Mouse (Mus musculus): ENCODE results near the gene Aup1. TPM values are rescaled to one million over a fixed set of nuclear protein-coding genes. Genes with fewer than 3 reads are reported as not detected.

Aup1 gene
- polyA plus RNA-seq (2014; fragmentation: Nextera tagmentation; extraction: Ambion mirVana), result 112 TPM in 2 replicates

- no peaks in the 10 kb centered on the region for H3K27me3 ChIP-seq (ENCODE audit: control insufficient read depth, insufficient read depth, low read length)
- no peaks in the 10 kb centered on the region for H3K36me3 ChIP-seq (ENCODE audit: control insufficient read depth, insufficient read depth, low read length)
- peak within 1 kb of the TSS; percentile 88 for H3K27ac ChIP-seq (ENCODE audit: low read depth, low read length)
- DNase-seq (ENCODE audit: low spot score) (peak; percentile 99), ATAC-seq (ENCODE audit: low FRiP score) (peak; percentile 96)
- H3K4me3 ChIP-seq (ENCODE audit: low read depth, low read length), result peak within 1 kb of the TSS; percentile 100
- H3K4me2 ChIP-seq (replicated peaks; ENCODE audit: low read depth, low read length), result peak within 1 kb of the TSS; percentile 87
- H3K4me1 ChIP-seq (replicated peaks; ENCODE audit: control insufficient read depth, insufficient read depth, low read length), result peaks cover 14% of the 10 kb centered on the region; the same call in 1 of the 2 replicates
- H3K9me3 ChIP-seq (ENCODE audit: control insufficient read depth, low read length), result no peaks in the 10 kb centered on the region
- WGBS, result under 1% methylated on average over 63 of the region's 64 CpGs
- peak within 1 kb of the TSS; percentile 91 for H3K9ac ChIP-seq (ENCODE audit: low read depth, low read length)
These were observed at the start of gene Aup1 for GRCm38 (mm10) chr6:83054074-83054851. Aup1 (plus strand) TSS chr6:83054521.

- no peaks in the 10 kb centered on the region for H3K36me3 ChIP-seq (ENCODE audit: control insufficient read depth, insufficient read depth, low read length)
- no peak for ATAC-seq (ENCODE audit: low FRiP score)
- no peak overlapping the region for H3K27ac ChIP-seq (ENCODE audit: low read depth, low read length)
- no peaks in the 10 kb centered on the region for H3K4me1 ChIP-seq (replicated peaks; ENCODE audit: control insufficient read depth, insufficient read depth, low read length)
- H3K27me3 ChIP-seq (ENCODE audit: control insufficient read depth, insufficient read depth, low read length), result no peaks in the 10 kb centered on the region
- H3K4me3 ChIP-seq (ENCODE audit: low read depth, low read length), result no peak overlapping the region
- H3K4me2 ChIP-seq (replicated peaks; ENCODE audit: low read depth, low read length), result no peak overlapping the region
- 55% methylated on average over 7 of the region's 7 CpGs for WGBS
- no peak for DNase-seq (ENCODE audit: low spot score)
- H3K9ac ChIP-seq (ENCODE audit: low read depth, low read length), result no peak overlapping the region
- no peaks in the 10 kb centered on the region for H3K9me3 ChIP-seq (ENCODE audit: control insufficient read depth, low read length)
These were observed 49.4 kb upstream of the Aup1 start for GRCm38 (mm10) chr6:83004872-83005271.

- 83% methylated on average over 10 of the region's 10 CpGs for whole genome bisulfite sequencing
- ATAC-seq (ENCODE audit: low FRiP score), result no peak
These were observed 48.8 kb upstream of the Aup1 start for GRCm38 (mm10) chr6:83005444-83006011.

GRCm38 (mm10) chr6:83006114-83006513 is 48.2 kb upstream of the Aup1 start:
- H3K27me3 ChIP-seq (ENCODE audit: control insufficient read depth, insufficient read depth, low read length), result no peaks in the 10 kb centered on the region
- H3K27ac ChIP-seq (ENCODE audit: low read depth, low read length), result no peak overlapping the region
- no peaks in the 10 kb centered on the region for H3K4me1 ChIP-seq (replicated peaks; ENCODE audit: control insufficient read depth, insufficient read depth, low read length)
- ATAC-seq (ENCODE audit: low FRiP score), result no peak
- H3K4me3 ChIP-seq (ENCODE audit: low read depth, low read length), result no peak overlapping the region
- H3K36me3 ChIP-seq (ENCODE audit: control insufficient read depth, insufficient read depth, low read length), result no peaks in the 10 kb centered on the region
- WGBS, result 88% methylated on average over 6 of the region's 6 CpGs
- H3K9me3 ChIP-seq (ENCODE audit: control insufficient read depth, low read length), result no peaks in the 10 kb centered on the region
- DNase-seq (ENCODE audit: low spot score), result no peak
- H3K4me2 ChIP-seq (replicated peaks; ENCODE audit: low read depth, low read length), result no peak overlapping the region
- no peak overlapping the region for H3K9ac ChIP-seq (ENCODE audit: low read depth, low read length)

More at GRCm38 (mm10) chr6:83005444-83006011, 48.8 kb upstream of the Aup1 start:
- Histone ChIP-seq H3K36me3 (ENCODE audit: control insufficient read depth, insufficient read depth, low read length) (no peaks in the 10 kb centered on the region), H3K4me3 (ENCODE audit: low read depth, low read length) (no peak overlapping the region), H3K9me3 (ENCODE audit: control insufficient read depth, low read length) (no peaks in the 10 kb centered on the region), H3K9ac (ENCODE audit: low read depth, low read length) (no peak overlapping the region), H3K27ac (ENCODE audit: low read depth, low read length) (no peak overlapping the region), H3K4me2 (replicated peaks; ENCODE audit: low read depth, low read length) (no peak overlapping the region), H3K4me1 (replicated peaks; ENCODE audit: control insufficient read depth, insufficient read depth, low read length) (no peaks in the 10 kb centered on the region), H3K27me3 (ENCODE audit: control insufficient read depth, insufficient read depth, low read length) (no peaks in the 10 kb centered on the region)
- DNase-seq (ENCODE audit: low spot score), result no peak

GRCm38 (mm10) chr6:83008659-83009058 is 45.7 kb upstream of the Aup1 start:
- H3K4me2 ChIP-seq (replicated peaks; ENCODE audit: low read depth, low read length), result no peak overlapping the region
- no peaks in the 10 kb centered on the region for H3K4me1 ChIP-seq (replicated peaks; ENCODE audit: control insufficient read depth, insufficient read depth, low read length)
- H3K9ac ChIP-seq (ENCODE audit: low read depth, low read length), result no peak overlapping the region
- H3K27ac ChIP-seq (ENCODE audit: low read depth, low read length), result no peak overlapping the region
- no peak for ATAC-seq (ENCODE audit: low FRiP score)
- DNase-seq (ENCODE audit: low spot score), result no peak
- no peaks in the 10 kb centered on the region for H3K9me3 ChIP-seq (ENCODE audit: control insufficient read depth, low read length)
- WGBS, result 59% methylated on average over 3 of the region's 3 CpGs
- no peaks in the 10 kb centered on the region for H3K27me3 ChIP-seq (ENCODE audit: control insufficient read depth, insufficient read depth, low read length)
- H3K36me3 ChIP-seq (ENCODE audit: control insufficient read depth, insufficient read depth, low read length), result no peaks in the 10 kb centered on the region
- H3K4me3 ChIP-seq (ENCODE audit: low read depth, low read length), result no peak overlapping the region

- no peaks in the 10 kb centered on the region for H3K9me3 ChIP-seq (ENCODE audit: control insufficient read depth, low read length)
- no peak overlapping the region for H3K4me3 ChIP-seq (ENCODE audit: low read depth, low read length)
- H3K27me3 ChIP-seq (ENCODE audit: control insufficient read depth, insufficient read depth, low read length), result no peaks in the 10 kb centered on the region
- H3K36me3 ChIP-seq (ENCODE audit: control insufficient read depth, insufficient read depth, low read length), result no peaks in the 10 kb centered on the region
- H3K4me1 ChIP-seq (replicated peaks; ENCODE audit: control insufficient read depth, insufficient read depth, low read length), result no peaks in the 10 kb centered on the region
- DNase-seq (ENCODE audit: low spot score) (no peak), ATAC-seq (ENCODE audit: low FRiP score) (no peak)
- H3K27ac ChIP-seq (ENCODE audit: low read depth, low read length), result no peak overlapping the region
- H3K9ac ChIP-seq (ENCODE audit: low read depth, low read length), result no peak overlapping the region
- H3K4me2 ChIP-seq (replicated peaks; ENCODE audit: low read depth, low read length), result no peak overlapping the region
- WGBS, result 78% methylated on average over 7 of the region's 7 CpGs
These were observed 44.3 kb upstream of the Aup1 start for GRCm38 (mm10) chr6:83010010-83010409.

- no peak overlapping the region for H3K4me2 ChIP-seq (replicated peaks; ENCODE audit: low read depth, low read length)
- no peak overlapping the region for H3K27ac ChIP-seq (ENCODE audit: low read depth, low read length)
- DNase-seq (ENCODE audit: low spot score), result no peak
- H3K27me3 ChIP-seq (ENCODE audit: control insufficient read depth, insufficient read depth, low read length), result no peaks in the 10 kb centered on the region
- no peak overlapping the region for H3K9ac ChIP-seq (ENCODE audit: low read depth, low read length)
- no peak overlapping the region for H3K4me3 ChIP-seq (ENCODE audit: low read depth, low read length)
- no peaks in the 10 kb centered on the region for H3K4me1 ChIP-seq (replicated peaks; ENCODE audit: control insufficient read depth, insufficient read depth, low read length)
- ATAC-seq (ENCODE audit: low FRiP score), result no peak
- H3K9me3 ChIP-seq (ENCODE audit: control insufficient read depth, low read length), result no peaks in the 10 kb centered on the region
- no peaks in the 10 kb centered on the region for H3K36me3 ChIP-seq (ENCODE audit: control insufficient read depth, insufficient read depth, low read length)
- WGBS, result 85% methylated on average over 7 of the region's 7 CpGs
These were observed 43.1 kb upstream of the Aup1 start for GRCm38 (mm10) chr6:83011255-83011654.

GRCm38 (mm10) chr6:83011756-83012155 is 42.6 kb upstream of the Aup1 start:
- no peaks in the 10 kb centered on the region for H3K27me3 ChIP-seq (ENCODE audit: control insufficient read depth, insufficient read depth, low read length)

GRCm38 (mm10) chr6:83013444-83013843 is 40.9 kb upstream of the Aup1 start:
- Histone ChIP-seq H3K4me3 (ENCODE audit: low read depth, low read length) (no peak overlapping the region), H3K9me3 (ENCODE audit: control insufficient read depth, low read length) (no peaks in the 10 kb centered on the region), H3K27ac (ENCODE audit: low read depth, low read length) (no peak overlapping the region), H3K27me3 (ENCODE audit: control insufficient read depth, insufficient read depth, low read length) (no peaks in the 10 kb centered on the region), H3K4me1 (replicated peaks; ENCODE audit: control insufficient read depth, insufficient read depth, low read length) (no peaks in the 10 kb centered on the region), H3K4me2 (replicated peaks; ENCODE audit: low read depth, low read length) (no peak overlapping the region), H3K9ac (ENCODE audit: low read depth, low read length) (no peak overlapping the region), H3K36me3 (ENCODE audit: control insufficient read depth, insufficient read depth, low read length) (no peaks in the 10 kb centered on the region)
- 81% methylated on average over 5 of the region's 5 CpGs for WGBS
- no peak for ATAC-seq (ENCODE audit: low FRiP score)
- no peak for DNase-seq (ENCODE audit: low spot score)

More at GRCm38 (mm10) chr6:83011756-83012155, 42.6 kb upstream of the Aup1 start:
- H3K4me1 ChIP-seq (replicated peaks; ENCODE audit: control insufficient read depth, insufficient read depth, low read length), result no peaks in the 10 kb centered on the region
- H3K4me3 ChIP-seq (ENCODE audit: low read depth, low read length), result no peak overlapping the region
- DNase-seq (ENCODE audit: low spot score), result no peak
- H3K9ac ChIP-seq (ENCODE audit: low read depth, low read length), result no peak overlapping the region
- no peak for ATAC-seq (ENCODE audit: low FRiP score)
- no peaks in the 10 kb centered on the region for H3K9me3 ChIP-seq (ENCODE audit: control insufficient read depth, low read length)
- WGBS, result 83% methylated on average over 6 of the region's 6 CpGs
- no peak overlapping the region for H3K4me2 ChIP-seq (replicated peaks; ENCODE audit: low read depth, low read length)
- H3K36me3 ChIP-seq (ENCODE audit: control insufficient read depth, insufficient read depth, low read length), result no peaks in the 10 kb centered on the region
- no peak overlapping the region for H3K27ac ChIP-seq (ENCODE audit: low read depth, low read length)
